Mouse (Mus musculus) erythroblast, embryonic 14.5 days (primary cell): ENCODE data around the gene Rsrc1. TPM values are rescaled to one million over a fixed set of nuclear protein-coding genes. Genes with fewer than 3 reads are reported as not detected.
"Not testable (repeated sequence)": the region's sequence is repeated elsewhere in the genome, so short reads cannot be mapped to it uniquely, and the experiment has no call there.

ENCODE experiments used
- H3K27me3 ChIP-seq: 2 replicates; pipeline ENCODE4 v1.6.1; 2012; ENCODE audit warnings: inconsistent platforms; ENCODE audit not compliant: control insufficient read depth
- H3K36me3 ChIP-seq: 2 replicates; pipeline ENCODE4 v1.6.1; 2012; ENCODE audit warnings: mild to moderate bottlenecking, inconsistent platforms; ENCODE audit not compliant: control insufficient read depth
- H3K4me1 ChIP-seq: 2 replicates; pipeline ENCODE4 v1.6.1; 2012; ENCODE audit warnings: inconsistent platforms; ENCODE audit not compliant: control insufficient read depth
- H3K4me3 ChIP-seq: replicated peaks from 2 replicates; pipeline ENCODE3; 2012; ENCODE audit warnings: moderate library complexity, mild to moderate bottlenecking, inconsistent platforms
- H3K9me3 ChIP-seq: 2 replicates; pipeline ENCODE4 v1.6.1; 2012; ENCODE audit warnings: low read length, inconsistent platforms, mixed read lengths; ENCODE audit not compliant: control insufficient read depth
- GATA1 ChIP-seq: IDR thresholded peaks from 2 replicates; pipeline ENCODE4 v1.6.1; 2012; ENCODE audit warnings: low read length, inconsistent platforms, mixed read lengths
- TAL1 ChIP-seq: IDR thresholded peaks from 3 replicates; pipeline ENCODE4 v1.6.1; 2012; ENCODE audit warnings: low read length, inconsistent platforms, mixed read lengths
- polyA plus RNA-seq: library from polyadenylated mRNA; stranded (reverse); fragments of >175 nt; gene quantifications from 2 replicates; pipeline ENCODE4 v1.2.3, GENCODE M21; 2012

Gene Rsrc1
- polyA plus RNA-seq, 1 experiment: 0.43 TPM

- Histone ChIP-seq H3K4me3 (no peak overlapping the region), H3K9me3 (no peaks in the 10 kb centered on the region), H3K4me1 (no peaks in the 10 kb centered on the region), H3K27me3 (no peaks in the 10 kb centered on the region), H3K36me3 (no peaks in the 10 kb centered on the region)
- no peak for TF ChIP-seq GATA1
- no peak for TF ChIP-seq TAL1
Observed at GRCm38 (mm10) chr3:67232617-67233241, 251.5 kb downstream of the Rsrc1 start.

- H3K4me3 ChIP-seq, H3K9me3 ChIP-seq, H3K27me3 ChIP-seq, H3K36me3 ChIP-seq, H3K4me1 ChIP-seq: not testable (repeated sequence)
Observed at GRCm38 (mm10) chr3:67242451-67242850, 261.3 kb downstream of the Rsrc1 start.

- TF ChIP-seq GATA1 (no peak), TAL1 (no peak)
Observed at GRCm38 (mm10) chr3:67267448-67267847, 286.3 kb downstream of the Rsrc1 start.

GRCm38 (mm10) chr3:67279781-67280180, 298.6 kb downstream of the Rsrc1 start:
- Histone ChIP-seq H3K9me3 (no peaks in the 10 kb centered on the region), H3K4me1 (peaks cover 14% of the 10 kb centered on the region), H3K4me3 (peak overlapping the region; percentile 21), H3K27me3 (no peaks in the 10 kb centered on the region), H3K36me3 (no peaks in the 10 kb centered on the region)
- TF ChIP-seq GATA1: no peak
- TF ChIP-seq TAL1: no peak

More at GRCm38 (mm10) chr3:67267448-67267847, 286.3 kb downstream of the Rsrc1 start:
- Histone ChIP-seq H3K9me3 (no peaks in the 10 kb centered on the region), H3K4me1 (no peaks in the 10 kb centered on the region), H3K27me3 (no peaks in the 10 kb centered on the region), H3K36me3 (no peaks in the 10 kb centered on the region), H3K4me3 (no peak overlapping the region)

- no peaks in the 10 kb centered on the region for H3K9me3 ChIP-seq
- no peaks in the 10 kb centered on the region for H3K27me3 ChIP-seq
- no peaks in the 10 kb centered on the region for H3K36me3 ChIP-seq
- peaks cover 14% of the 10 kb centered on the region for H3K4me1 ChIP-seq
- TF ChIP-seq GATA1 (no peak), TAL1 (no peak)
- H3K4me3 ChIP-seq: no peak overlapping the region
Observed at GRCm38 (mm10) chr3:67280247-67280646, 299.1 kb downstream of the Rsrc1 start.

- TF ChIP-seq TAL1: no peak
- TF ChIP-seq GATA1: no peak
- Histone ChIP-seq H3K27me3 (no peaks in the 10 kb centered on the region), H3K36me3 (no peaks in the 10 kb centered on the region), H3K9me3 (no peaks in the 10 kb centered on the region), H3K4me1 (peaks cover 14% of the 10 kb centered on the region), H3K4me3 (no peak overlapping the region)
Observed at GRCm38 (mm10) chr3:67284039-67284438, 302.8 kb downstream of the Rsrc1 start.

GRCm38 (mm10) chr3:67284848-67285247, 303.7 kb downstream of the Rsrc1 start:
- H3K9me3 ChIP-seq: no peaks in the 10 kb centered on the region
- no peak for TF ChIP-seq TAL1
- TF ChIP-seq GATA1: no peak
- no peaks in the 10 kb centered on the region for H3K36me3 ChIP-seq

GRCm38 (mm10) chr3:67288664-67289063, 307.5 kb downstream of the Rsrc1 start:
- TF ChIP-seq GATA1: no peak
- TF ChIP-seq TAL1: no peak

More at GRCm38 (mm10) chr3:67284848-67285247, 303.7 kb downstream of the Rsrc1 start:
- Histone ChIP-seq H3K4me1 (peaks cover 10% of the 10 kb centered on the region), H3K4me3 (no peak overlapping the region), H3K27me3 (no peaks in the 10 kb centered on the region)

GRCm38 (mm10) chr3:67289482-67289881, 308.3 kb downstream of the Rsrc1 start:
- H3K9me3 ChIP-seq: no peaks in the 10 kb centered on the region
- no peaks in the 10 kb centered on the region for H3K36me3 ChIP-seq
- no peaks in the 10 kb centered on the region for H3K27me3 ChIP-seq
- TF ChIP-seq GATA1 (no peak), TAL1 (no peak)
- H3K4me1 ChIP-seq: no peaks in the 10 kb centered on the region
- no peak overlapping the region for H3K4me3 ChIP-seq

More at GRCm38 (mm10) chr3:67288664-67289063, 307.5 kb downstream of the Rsrc1 start:
- H3K27me3 ChIP-seq: no peaks in the 10 kb centered on the region
- H3K4me3 ChIP-seq: no peak overlapping the region
- no peaks in the 10 kb centered on the region for H3K36me3 ChIP-seq
- H3K9me3 ChIP-seq: no peaks in the 10 kb centered on the region
- H3K4me1 ChIP-seq: no peaks in the 10 kb centered on the region

GRCm38 (mm10) chr3:67308725-67309124, 327.5 kb downstream of the Rsrc1 start:
- TF ChIP-seq TAL1: no peak
- TF ChIP-seq GATA1: no peak
- Histone ChIP-seq H3K4me3 (no peak overlapping the region), H3K36me3 (no peaks in the 10 kb centered on the region), H3K4me1 (no peaks in the 10 kb centered on the region), H3K9me3 (no peaks in the 10 kb centered on the region), H3K27me3 (no peaks in the 10 kb centered on the region)
